Mouse (Mus musculus) liver, postnatal 0 days (tissue): ENCODE measurements at regions not wholly inside any gene's neighbourhood (a gene's known extent, or its start where the extent isn't known, plus 50 kb on each side); places are given as distances from the start of the nearest gene placed in this dataset. TPM values are rescaled to one million over a fixed set of nuclear protein-coding genes. Genes with fewer than 3 reads are reported as not detected.
"Not testable (repeated sequence)": the region's sequence is repeated elsewhere in the genome, so short reads cannot be mapped to it uniquely, and the experiment has no call there.

Experiments
- ATAC-seq: fragments of 200-750 bp; cut with Nextera tagmentation; 2 replicates; pipeline ENCODE4 v1.8.0; 2017; ENCODE audit warnings: mild to moderate bottlenecking, moderate library complexity
- DNase-seq: peaks from one replicate; pipeline ENCODE4 v3.0.0-alpha.2; 2016
- H3K27ac ChIP-seq: fragments of 300-500 bp; sonication (generic); 2 replicates; pipeline ENCODE4 v1.5.1; 2014; ENCODE audit warnings: antibody characterized with exemption, moderate library complexity, mild to moderate bottlenecking, low read depth
- H3K27me3 ChIP-seq: fragments of 300-500 bp; sonication (generic); 2 replicates; pipeline ENCODE4 v1.6.1; 2014; ENCODE audit warnings: low read length, control low read depth, mixed read lengths; ENCODE audit not compliant: insufficient read depth
- H3K36me3 ChIP-seq: fragments of 300-500 bp; sonication (generic); replicated peaks from 2 replicates; pipeline ENCODE4 v1.6.1; 2014; ENCODE audit warnings: mild to moderate bottlenecking, control low read depth, low read length, moderate library complexity, mixed read lengths; ENCODE audit not compliant: insufficient read depth
- H3K4me1 ChIP-seq: fragments of 300-500 bp; sonication (generic); 2 replicates; pipeline ENCODE4 v1.6.1; 2014; ENCODE audit warnings: antibody characterized with exemption, mild to moderate bottlenecking, control low read depth; ENCODE audit not compliant: insufficient read depth
- H3K4me2 ChIP-seq: fragments of 300-500 bp; sonication (generic); 2 replicates; pipeline ENCODE4 v1.6.1; 2014; ENCODE audit warnings: low read depth, mild to moderate bottlenecking, low read length, moderate library complexity, mixed read lengths
- H3K4me3 ChIP-seq: fragments of 300-500 bp; sonication (generic); 2 replicates; pipeline ENCODE4 v1.5.1; 2014; ENCODE audit warnings: low read depth, low read length
- H3K9ac ChIP-seq: fragments of 300-500 bp; sonication (generic); replicated peaks from 2 replicates; pipeline ENCODE4 v1.6.1; 2014; ENCODE audit warnings: mild to moderate bottlenecking, moderate library complexity
- H3K9me3 ChIP-seq: fragments of 300-500 bp; sonication (generic); 2 replicates; pipeline ENCODE4 v1.6.1; 2016; ENCODE audit warnings: mild to moderate bottlenecking, control low read depth, low read length, mixed read lengths
- CTCF ChIP-seq: sonication (generic); IDR thresholded peaks from 2 replicates; pipeline ENCODE4 v1.5.1; 2016; ENCODE audit warnings: antibody characterized with exemption, low read depth
- EP300 ChIP-seq: IDR thresholded peaks from 2 replicates; pipeline ENCODE4 v1.6.1; 2016; ENCODE audit warnings: antibody characterized with exemption, low read depth, mild to moderate bottlenecking
- WGBS: fragments of 180-500 bp; shearing (Covaris S2); extraction: QIAGEN DNeasy Blood & Tissue Kit; methylation state at CpG from one replicate; pipeline ENCODE4 v1.1.7; 2014; ENCODE audit not compliant: insufficient replicate concordance; 5-methylcytosine and 5-hydroxymethylcytosine counted together
- microRNA-seq: library from miRNA; unstranded; fragments of <30 nt; microRNA quantifications from one replicate; pipeline ENCODE4, GENCODE M21; 2016

GRCm38 (mm10) chr12:115764939-115765479, 282.5 kb upstream of the Zfp386 start:
- DNase-seq: not testable (repeated sequence)
- 40% methylated on average over 4 of the region's 4 CpGs for WGBS

GRCm38 (mm10) chr12:115771176-115771575, 276.3 kb upstream of the Zfp386 start:
- not testable (repeated sequence) for ATAC-seq, H3K9ac ChIP-seq, H3K9me3 ChIP-seq, H3K36me3 ChIP-seq, H3K27me3 ChIP-seq, DNase-seq, H3K4me1 ChIP-seq, H3K27ac ChIP-seq, H3K4me2 ChIP-seq, H3K4me3 ChIP-seq
- TF ChIP-seq CTCF: 0 out of 2 replicates have a peak, but pooled peaks have one; percentile 6

More at GRCm38 (mm10) chr12:115764939-115765479, 282.5 kb upstream of the Zfp386 start:
- H3K4me2 ChIP-seq, H3K36me3 ChIP-seq, H3K9ac ChIP-seq, H3K27me3 ChIP-seq, H3K27ac ChIP-seq, H3K4me1 ChIP-seq, H3K4me3 ChIP-seq, H3K9me3 ChIP-seq, ATAC-seq: not testable (repeated sequence)

GRCm38 (mm10) chr12:115790369-115790768, 257.2 kb upstream of the Zfp386 start:
- not testable (repeated sequence) for ATAC-seq, H3K4me3 ChIP-seq, H3K27me3 ChIP-seq, H3K4me1 ChIP-seq, H3K36me3 ChIP-seq, H3K9ac ChIP-seq, DNase-seq, H3K4me2 ChIP-seq, H3K9me3 ChIP-seq, H3K27ac ChIP-seq
- WGBS: 52% methylated on average over 1 of the region's 1 CpGs

- WGBS: 27% methylated on average over 2 of the region's 2 CpGs
Measured at GRCm38 (mm10) chr12:115802499-115802898, 245.0 kb upstream of the Zfp386 start.

GRCm38 (mm10) chr12:115803675-115804074, 243.8 kb upstream of the Zfp386 start:
- not testable (repeated sequence) for H3K36me3 ChIP-seq, H3K27me3 ChIP-seq, H3K27ac ChIP-seq, H3K4me1 ChIP-seq, H3K4me3 ChIP-seq, H3K9me3 ChIP-seq, ATAC-seq, H3K9ac ChIP-seq, H3K4me2 ChIP-seq, DNase-seq
- WGBS: 36% methylated on average over 2 of the region's 2 CpGs
- TF ChIP-seq CTCF: peak; percentile 40

More at GRCm38 (mm10) chr12:115802499-115802898, 245.0 kb upstream of the Zfp386 start:
- H3K9ac ChIP-seq, DNase-seq, H3K4me1 ChIP-seq, H3K4me2 ChIP-seq, ATAC-seq, H3K9me3 ChIP-seq, H3K4me3 ChIP-seq, H3K36me3 ChIP-seq, H3K27ac ChIP-seq, H3K27me3 ChIP-seq: not testable (repeated sequence)

GRCm38 (mm10) chr12:115807978-115808377, 239.5 kb upstream of the Zfp386 start:
- Histone ChIP-seq H3K9me3 (no peaks in the 10 kb centered on the region), H3K4me1 (no peaks in the 10 kb centered on the region), H3K4me2 (no peak overlapping the region), H3K4me3 (no peak overlapping the region), H3K27ac (0 out of 2 replicates have a peak overlapping the region, but pooled peaks have one; percentile 12), H3K27me3 (no peaks in the 10 kb centered on the region), H3K36me3 (no peaks in the 10 kb centered on the region), H3K9ac (no peak overlapping the region)
- 24% methylated on average over 1 of the region's 1 CpGs for WGBS
- no peak for ATAC-seq
- no peak for DNase-seq
- no peak for TF ChIP-seq CTCF
- no peak for TF ChIP-seq EP300

Small RNA genes lying in the stretch of these regions (microRNA-seq; reads per million reads assigned to microRNA genes)
- gene Gm27722: not detected
- not detected for gene Mir6388
